Mouse (Mus musculus) gastrocnemius, adult 18-20 months (tissue): ENCODE measurements at regions not wholly inside any gene's neighbourhood (a gene's known extent, or its start where the extent isn't known, plus 50 kb on each side); places are given as distances from the start of the nearest gene placed in this dataset.

ENCODE experiments used
- DNase-seq: peaks from one replicate; pipeline ENCODE4 v3.0.0; 2021; ENCODE audit warnings: low spot score

GRCm38 (mm10) chr1:80030635-80031034, 169.7 kb upstream of the Serpine2 start:
- no peak for DNase-seq

- no peak for DNase-seq
Observed at GRCm38 (mm10) chr1:80030224-80030623, 169.2 kb upstream of the Serpine2 start.

GRCm38 (mm10) chr1:80025863-80026616, 165.1 kb upstream of the Serpine2 start:
- no peak for DNase-seq

GRCm38 (mm10) chr1:80023518-80024095, 162.6 kb upstream of the Serpine2 start:
- no peak for DNase-seq

- DNase-seq, result no peak
Observed at GRCm38 (mm10) chr1:80021866-80022265, 160.9 kb upstream of the Serpine2 start.

GRCm38 (mm10) chr1:80018391-80019065, 157.5 kb upstream of the Serpine2 start:
- peak; percentile 82 for DNase-seq

GRCm38 (mm10) chr1:80015474-80015873, 154.5 kb upstream of the Serpine2 start:
- no peak for DNase-seq

GRCm38 (mm10) chr1:80014586-80014985, 153.6 kb upstream of the Serpine2 start:
- DNase-seq, result no peak

GRCm38 (mm10) chr1:80010724-80011123, 149.7 kb upstream of the Serpine2 start:
- no peak for DNase-seq

- peak; percentile 43 for DNase-seq
Observed at GRCm38 (mm10) chr1:79999081-79999480, 138.1 kb upstream of the Serpine2 start.

GRCm38 (mm10) chr1:79997911-79998310, 136.9 kb upstream of the Serpine2 start:
- no peak for DNase-seq

GRCm38 (mm10) chr1:79997456-79997855, 136.5 kb upstream of the Serpine2 start:
- no peak for DNase-seq

GRCm38 (mm10) chr1:79984721-79985120, 123.7 kb upstream of the Serpine2 start:
- no peak for DNase-seq

- no peak for DNase-seq
Observed at GRCm38 (mm10) chr1:79982678-79983280, 121.8 kb upstream of the Serpine2 start.

- DNase-seq, result no peak
Observed at GRCm38 (mm10) chr1:79979863-79980262, 118.9 kb upstream of the Serpine2 start.

GRCm38 (mm10) chr1:79978156-79978555, 117.2 kb upstream of the Serpine2 start:
- no peak for DNase-seq

GRCm38 (mm10) chr1:79956121-79956520, 95.1 kb upstream of the Serpine2 start:
- DNase-seq, result peak; percentile 44

GRCm38 (mm10) chr1:79944231-79944630, 83.3 kb upstream of the Serpine2 start:
- DNase-seq, result peak; percentile 13

GRCm38 (mm10) chr1:79932435-79932834, 71.5 kb upstream of the Serpine2 start:
- no peak for DNase-seq

GRCm38 (mm10) chr1:79927740-79928139, 66.8 kb upstream of the Serpine2 start:
- no peak for DNase-seq

- no peak for DNase-seq
Observed at GRCm38 (mm10) chr1:79925776-79926175, 64.8 kb upstream of the Serpine2 start.

- DNase-seq, result peak; percentile 44
Observed at GRCm38 (mm10) chr1:79921890-79922289, 60.9 kb upstream of the Serpine2 start.
